Mouse (Mus musculus): ENCODE data around the gene Fgfrl1. TPM values are rescaled to one million over a fixed set of nuclear protein-coding genes. Genes with fewer than 3 reads are reported as not detected.

Fgfrl1 gene
- polyA plus RNA-seq, 1 experiment = 93.3 TPM

DNA sequence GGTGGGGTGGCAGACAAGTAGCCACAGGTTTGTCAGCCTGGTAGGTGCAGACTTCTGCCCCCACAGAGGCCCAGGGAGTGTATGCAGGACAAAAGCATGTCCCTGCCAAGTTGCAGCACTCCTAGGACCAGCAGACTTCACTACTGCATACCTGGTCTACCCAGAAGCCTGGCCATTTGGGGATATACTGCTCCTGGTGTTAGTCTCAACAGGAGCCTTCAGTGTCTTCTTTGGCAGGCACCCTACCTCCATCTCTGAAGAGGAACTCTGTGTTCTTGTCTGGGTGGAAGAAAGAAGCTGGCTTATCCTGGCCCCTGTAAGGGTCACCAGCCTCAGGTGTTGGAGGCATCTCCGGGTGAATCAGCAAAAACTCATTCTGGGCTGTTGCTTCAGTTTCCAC is 23.8 kb downstream of the Fgfrl1 start:
- no peaks in the 10 kb centered on the region for H3K36me3 ChIP-seq (ENCODE audit: control insufficient read depth, insufficient read depth)
- H3K27me3 ChIP-seq (ENCODE audit: control insufficient read depth, insufficient read depth, insufficient read length) = no peaks in the 10 kb centered on the region
- TF ChIP-seq POLR2AphosphoS2 (IDR thresholded peaks at IDR 0.05; ENCODE audit: insufficient read length, low read depth) (no peak), E2F4 (IDR thresholded peaks at IDR 0.05; ENCODE audit: insufficient read depth) (no peak), USF1 (IDR thresholded peaks at IDR 0.05; ENCODE audit: low read depth) (no peak), SRF (IDR thresholded peaks at IDR 0.05; ENCODE audit: control insufficient read depth, insufficient read length, low read depth) (no peak), POLR2A (IDR thresholded peaks at IDR 0.05; ENCODE audit: insufficient read length, low read depth) (no peak), MYOD1 (IDR thresholded peaks at IDR 0.05; ENCODE audit: control insufficient read depth in 1 of 3, insufficient read length in 2 of 3, low read depth in 2 of 3) (no peak), MYOG (IDR thresholded peaks at IDR 0.05; ENCODE audit: control insufficient read depth in 1 of 3, insufficient read depth in 1 of 3, insufficient read length in 2 of 3, low read depth in 2 of 3) (no peak)
- H3K4me2 ChIP-seq (ENCODE audit: low read depth) = no peak overlapping the region
- H3K4me3 ChIP-seq = no peak overlapping the region
- H3K79me2 ChIP-seq (ENCODE audit: control insufficient read depth, insufficient read depth) = no peaks in the 10 kb centered on the region
- no peak overlapping the region for H3ac ChIP-seq (ENCODE audit: control insufficient read depth, insufficient read length)

DNA sequence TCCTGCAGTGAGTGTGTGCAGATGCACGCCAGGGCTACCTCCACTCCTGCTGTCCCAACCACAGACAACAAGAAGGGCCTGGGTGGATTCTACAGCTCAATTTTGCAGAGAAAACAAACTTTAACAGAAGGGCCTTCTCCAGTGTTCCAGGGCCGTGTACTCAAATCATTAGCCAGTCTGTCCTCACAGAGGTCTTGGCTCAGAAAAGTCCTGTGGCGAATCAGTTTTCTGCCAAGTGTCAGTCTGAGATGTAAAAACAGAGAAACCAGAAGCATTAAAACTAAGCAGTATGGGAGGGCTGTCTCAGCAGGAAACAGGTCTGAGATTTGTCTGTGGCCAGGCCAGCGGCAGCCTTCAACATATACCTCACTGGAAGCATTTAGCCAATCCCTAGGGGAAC is 25.9 kb downstream of the Fgfrl1 start:
- Histone ChIP-seq H3K27me3 (ENCODE audit: control insufficient read depth, insufficient read depth, insufficient read length) (no peaks in the 10 kb centered on the region), H3K79me2 (ENCODE audit: control insufficient read depth, insufficient read depth) (no peaks in the 10 kb centered on the region), H3K4me2 (ENCODE audit: low read depth) (no peak overlapping the region), H3K36me3 (ENCODE audit: control insufficient read depth, insufficient read depth) (no peaks in the 10 kb centered on the region), H3K4me3 (no peak overlapping the region), H3ac (ENCODE audit: control insufficient read depth, insufficient read length) (no peak overlapping the region)
- TF ChIP-seq MAX (IDR thresholded peaks at IDR 0.05; ENCODE audit: low read depth) (no peak), REST (IDR thresholded peaks at IDR 0.05; ENCODE audit: insufficient read depth, insufficient read length) (no peak), POLR2AphosphoS2 (IDR thresholded peaks at IDR 0.05; ENCODE audit: insufficient read length, low read depth) (no peak), TCF3 (IDR thresholded peaks at IDR 0.05; ENCODE audit: insufficient read length, low read depth) (no peak), TCF12 (IDR thresholded peaks at IDR 0.05; ENCODE audit: insufficient read depth, poor library complexity, severe bottlenecking) (no peak), E2F4 (IDR thresholded peaks at IDR 0.05; ENCODE audit: insufficient read depth) (no peak), CEBPB (IDR thresholded peaks at IDR 0.05; ENCODE audit: insufficient read depth, poor library complexity, severe bottlenecking) (no peak), MYOD1 (IDR thresholded peaks at IDR 0.05; ENCODE audit: control insufficient read depth in 1 of 3, insufficient read length in 2 of 3, low read depth in 2 of 3) (no peak), MYOG (IDR thresholded peaks at IDR 0.05; ENCODE audit: control insufficient read depth in 1 of 3, insufficient read depth in 1 of 3, insufficient read length in 2 of 3, low read depth in 2 of 3) (no peak), POLR2A (IDR thresholded peaks at IDR 0.05; ENCODE audit: insufficient read length, low read depth) (no peak), SRF (IDR thresholded peaks at IDR 0.05; ENCODE audit: control insufficient read depth, insufficient read length, low read depth) (no peak), USF1 (IDR thresholded peaks at IDR 0.05; ENCODE audit: low read depth) (no peak)

DNA sequence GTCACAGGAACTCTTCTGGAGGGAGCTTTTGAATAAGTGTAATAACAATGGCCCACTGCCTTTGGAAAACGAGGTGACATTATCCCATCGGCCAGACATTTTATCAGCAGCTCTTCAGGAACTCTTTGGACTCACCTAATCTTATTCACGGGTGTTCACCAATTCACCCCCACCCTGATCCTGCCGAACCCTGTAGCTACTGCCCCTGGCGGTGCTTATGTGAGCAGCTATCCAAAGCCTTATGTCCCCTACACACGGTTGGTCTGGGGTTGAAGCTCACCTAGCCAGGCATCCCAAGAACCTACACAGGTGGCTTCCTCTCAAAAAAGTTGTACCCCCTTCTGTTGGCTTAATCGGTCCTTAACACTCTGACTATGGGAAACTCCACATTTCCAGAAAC is 27.6 kb downstream of the Fgfrl1 start:
- no peaks in the 10 kb centered on the region for H3K27me3 ChIP-seq (ENCODE audit: control insufficient read depth, insufficient read depth, insufficient read length)
- H3K79me2 ChIP-seq (ENCODE audit: control insufficient read depth, insufficient read depth) = no peaks in the 10 kb centered on the region

DNA sequence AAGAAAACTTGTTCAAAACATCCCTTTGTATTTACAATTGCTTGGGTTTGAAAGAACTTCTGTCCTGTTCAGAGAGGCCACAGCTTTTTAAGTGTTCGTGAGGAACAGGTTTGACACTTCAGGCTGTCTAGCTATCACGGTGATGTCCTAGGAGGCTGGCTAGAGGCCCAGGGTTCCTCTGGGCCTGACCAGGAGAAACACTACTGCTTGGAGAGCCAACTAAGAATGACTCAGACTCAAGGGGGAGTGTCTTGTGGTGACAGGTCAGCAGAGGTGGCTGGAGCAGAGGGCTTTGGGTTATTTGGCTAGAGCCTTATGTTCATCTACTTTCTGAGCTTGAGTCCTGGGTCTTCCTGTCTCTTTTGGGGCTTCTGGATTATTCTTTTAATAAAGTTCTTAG is 31.8 kb downstream of the Fgfrl1 start:
- H3K4me3 ChIP-seq = no peak overlapping the region
- H3K36me3 ChIP-seq (ENCODE audit: control insufficient read depth, insufficient read depth) = no peaks in the 10 kb centered on the region
- no peaks in the 10 kb centered on the region for H3K27me3 ChIP-seq (ENCODE audit: control insufficient read depth, insufficient read depth, insufficient read length)
- TF ChIP-seq MYOG (IDR thresholded peaks at IDR 0.05; ENCODE audit: control insufficient read depth in 1 of 3, insufficient read depth in 1 of 3, insufficient read length in 2 of 3, low read depth in 2 of 3) (no peak), MYOD1 (IDR thresholded peaks at IDR 0.05; ENCODE audit: control insufficient read depth in 1 of 3, insufficient read length in 2 of 3, low read depth in 2 of 3) (no peak), SRF (IDR thresholded peaks at IDR 0.05; ENCODE audit: control insufficient read depth, insufficient read length, low read depth) (no peak), CEBPB (IDR thresholded peaks at IDR 0.05; ENCODE audit: insufficient read depth, poor library complexity, severe bottlenecking) (no peak), TCF12 (IDR thresholded peaks at IDR 0.05; ENCODE audit: insufficient read depth, poor library complexity, severe bottlenecking) (no peak), POLR2A (IDR thresholded peaks at IDR 0.05; ENCODE audit: insufficient read length, low read depth) (no peak), E2F4 (IDR thresholded peaks at IDR 0.05; ENCODE audit: insufficient read depth) (no peak), USF1 (IDR thresholded peaks at IDR 0.05; ENCODE audit: low read depth) (no peak), REST (IDR thresholded peaks at IDR 0.05; ENCODE audit: insufficient read depth, insufficient read length) (no peak), MAX (IDR thresholded peaks at IDR 0.05; ENCODE audit: low read depth) (no peak), POLR2AphosphoS2 (IDR thresholded peaks at IDR 0.05; ENCODE audit: insufficient read length, low read depth) (no peak), TCF3 (IDR thresholded peaks at IDR 0.05; ENCODE audit: insufficient read length, low read depth) (no peak)
- no peaks in the 10 kb centered on the region for H3K79me2 ChIP-seq (ENCODE audit: control insufficient read depth, insufficient read depth)
- H3K4me2 ChIP-seq (ENCODE audit: low read depth) = no peak overlapping the region
- no peak overlapping the region for H3ac ChIP-seq (ENCODE audit: control insufficient read depth, insufficient read length)

More for the DNA sequence above, 27.6 kb downstream of the Fgfrl1 start:
- no peak overlapping the region for H3ac ChIP-seq (ENCODE audit: control insufficient read depth, insufficient read length)
- no peak for TF ChIP-seq TCF12 (IDR thresholded peaks at IDR 0.05; ENCODE audit: insufficient read depth, poor library complexity, severe bottlenecking)
- no peak overlapping the region for H3K4me3 ChIP-seq
- H3K36me3 ChIP-seq (ENCODE audit: control insufficient read depth, insufficient read depth) = no peaks in the 10 kb centered on the region
- H3K4me2 ChIP-seq (ENCODE audit: low read depth) = no peak overlapping the region

DNA sequence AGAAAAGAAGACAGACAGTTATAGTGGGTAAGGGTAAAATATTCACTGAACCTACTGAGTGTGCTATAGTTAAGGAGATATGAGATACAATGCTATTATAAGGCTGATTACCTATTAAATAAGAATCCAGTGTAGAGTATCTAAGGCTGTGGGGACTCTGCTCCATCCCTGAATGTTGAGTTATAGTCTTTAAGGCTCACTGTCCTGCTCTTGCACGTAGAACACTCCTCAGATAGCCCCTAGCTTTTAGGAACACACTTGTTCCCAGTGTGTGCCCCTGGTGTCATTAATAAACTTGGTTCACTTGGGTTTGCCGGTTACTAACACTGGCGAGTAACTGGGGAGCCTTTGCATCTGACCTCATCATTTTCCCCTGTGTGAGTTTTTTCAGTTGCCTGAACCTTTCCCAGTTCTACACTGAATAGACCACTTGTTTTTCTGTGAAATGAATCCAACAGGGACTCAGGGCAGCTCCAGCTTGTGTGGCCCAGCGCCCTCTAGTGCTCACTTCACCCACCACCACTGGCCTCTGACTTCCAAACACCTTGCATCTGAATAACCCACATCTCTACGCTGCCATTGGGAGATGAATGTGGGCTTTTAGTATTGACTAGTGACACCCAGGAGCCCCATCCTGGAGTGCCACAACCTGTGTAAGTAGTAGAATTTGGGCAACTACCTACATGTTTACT is 34.5 kb downstream of the Fgfrl1 start:
- H3K4me2 ChIP-seq (ENCODE audit: low read depth) = no peak overlapping the region
- no peaks in the 10 kb centered on the region for H3K27me3 ChIP-seq (ENCODE audit: control insufficient read depth, insufficient read depth, insufficient read length)
- no peak overlapping the region for H3ac ChIP-seq (ENCODE audit: control insufficient read depth, insufficient read length)
- no peaks in the 10 kb centered on the region for H3K36me3 ChIP-seq (ENCODE audit: control insufficient read depth, insufficient read depth)
- H3K79me2 ChIP-seq (ENCODE audit: control insufficient read depth, insufficient read depth) = no peaks in the 10 kb centered on the region
- TF ChIP-seq POLR2A (IDR thresholded peaks at IDR 0.05; ENCODE audit: insufficient read length, low read depth) (no peak), TCF3 (IDR thresholded peaks at IDR 0.05; ENCODE audit: insufficient read length, low read depth) (no peak)
- no peak overlapping the region for H3K4me3 ChIP-seq

All from myocyte (in vitro differentiated cells).